Mouse (Mus musculus): ENCODE results near the gene Dnajc21. TPM values are rescaled to one million over a fixed set of nuclear protein-coding genes. Genes with fewer than 3 reads are reported as not detected.

Dnajc21 gene
- total RNA-seq, 1 experiment from 2014 or later, result 53.5 TPM

DNA sequence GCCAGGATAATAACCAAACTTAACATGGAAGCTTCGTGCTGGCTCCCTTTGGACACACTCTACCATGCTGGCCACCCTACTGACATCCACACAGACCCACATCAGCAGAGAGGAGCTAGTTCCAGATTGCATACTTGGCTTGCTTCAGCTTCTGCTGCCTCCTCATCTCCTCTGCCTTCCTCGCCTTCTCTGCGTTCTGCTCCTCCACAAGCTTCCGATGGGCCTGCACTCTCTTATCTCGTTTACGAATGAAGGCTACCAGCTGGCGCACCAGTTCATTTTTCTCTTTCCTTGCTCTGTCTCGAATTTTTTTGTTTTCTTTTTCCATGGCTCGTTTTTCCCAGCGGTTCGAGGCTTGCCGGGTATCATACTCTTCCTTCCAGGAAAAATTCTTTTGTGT lies 9.3 kb downstream of the Dnajc21 start:
- ATAC-seq (replicated peaks in 1 of 2; ENCODE audit: insufficient read depth in 1 of 2, low FRiP score in 2 of 2, low TSS enrichment in 1 of 2, low read depth in 1 of 2, poor library complexity in 2 of 2, severe bottlenecking in 2 of 2), result no peak

DNA sequence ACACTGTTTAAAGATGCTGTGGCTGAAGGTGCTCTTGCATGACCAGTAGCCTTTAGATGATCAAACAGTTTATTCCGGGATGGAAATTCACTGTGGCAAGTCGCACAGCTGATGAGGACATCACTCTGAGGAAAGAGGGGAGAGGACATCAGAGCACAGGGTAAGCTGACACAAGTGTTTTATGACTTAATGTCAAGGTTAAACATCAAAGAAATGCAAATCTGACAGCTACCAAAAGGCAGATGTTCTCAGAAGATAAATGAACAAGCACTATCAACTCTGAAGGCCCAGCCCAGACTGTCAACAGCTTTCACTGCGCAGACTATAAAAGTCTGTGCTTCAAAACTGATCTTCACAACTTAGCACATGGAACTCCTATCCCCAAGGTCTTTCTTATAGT lies 23.2 kb downstream of the Dnajc21 start:
- no peak for ATAC-seq (replicated peaks in 1 of 2; ENCODE audit: insufficient read depth in 1 of 2, low FRiP score in 2 of 2, low TSS enrichment in 1 of 2, low read depth in 1 of 2, poor library complexity in 2 of 2, severe bottlenecking in 2 of 2)

DNA sequence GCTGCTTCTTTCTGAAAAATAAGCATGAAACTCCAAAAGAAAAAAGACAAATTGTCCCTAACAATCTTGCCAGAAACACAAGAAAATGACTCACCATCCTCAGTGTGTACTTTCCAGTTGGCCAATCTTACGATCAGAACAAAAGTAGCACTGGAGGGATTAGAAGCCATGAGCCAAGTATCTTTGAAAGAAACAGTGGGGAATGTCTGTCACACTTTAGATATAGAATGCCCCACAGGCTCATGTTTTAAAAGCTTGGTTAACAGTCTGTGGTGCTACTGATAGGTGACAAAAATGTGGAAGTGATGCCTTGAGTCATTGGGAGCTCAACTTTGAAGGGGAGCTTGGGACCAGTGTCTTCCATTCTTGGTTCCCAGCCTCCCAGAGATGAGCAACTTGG lies 28.0 kb downstream of the Dnajc21 start:
- no peak for ATAC-seq (replicated peaks in 1 of 2; ENCODE audit: insufficient read depth in 1 of 2, low FRiP score in 2 of 2, low TSS enrichment in 1 of 2, low read depth in 1 of 2, poor library complexity in 2 of 2, severe bottlenecking in 2 of 2)

DNA sequence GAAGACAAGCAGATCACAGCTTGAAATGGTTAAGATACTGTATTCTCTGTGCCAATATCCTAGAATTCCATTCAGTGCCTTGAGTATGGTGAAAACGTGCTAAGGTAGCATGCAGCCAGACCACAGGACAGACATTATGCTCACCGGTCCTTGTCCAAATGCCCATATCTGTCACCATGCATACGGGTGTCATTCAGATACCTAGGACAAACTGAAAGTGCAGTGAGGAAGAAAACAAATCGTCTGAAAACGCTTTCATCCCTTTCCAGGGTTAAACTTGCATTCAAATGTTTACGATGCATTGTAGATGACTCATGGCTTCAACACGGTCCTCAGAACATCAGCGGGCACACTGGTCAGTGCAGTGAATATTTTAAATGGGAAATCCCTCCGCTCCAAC lies 28.8 kb downstream of the Dnajc21 start:
- no peak for ATAC-seq (replicated peaks in 1 of 2; ENCODE audit: insufficient read depth in 1 of 2, low FRiP score in 2 of 2, low TSS enrichment in 1 of 2, low read depth in 1 of 2, poor library complexity in 2 of 2, severe bottlenecking in 2 of 2)

DNA sequence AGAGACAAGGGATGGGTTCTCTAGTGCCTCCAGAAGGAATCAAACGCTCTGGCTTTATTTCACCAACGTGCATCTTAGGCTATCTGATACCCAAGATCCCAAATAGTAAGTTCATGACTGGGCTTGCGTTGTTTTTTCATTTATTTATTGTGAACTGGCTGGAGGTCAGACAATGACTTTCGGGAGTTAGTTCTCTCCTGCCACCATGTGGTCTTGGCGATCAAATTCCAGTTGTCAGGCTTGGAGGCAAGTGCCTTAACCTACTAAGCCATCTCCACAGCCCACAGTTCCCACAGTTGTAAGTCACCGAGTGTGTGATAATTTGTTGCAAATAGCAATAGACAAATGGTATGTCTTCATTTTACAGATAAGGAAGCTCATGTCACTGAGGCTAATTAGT lies 30.4 kb downstream of the Dnajc21 start:
- no peak for ATAC-seq (replicated peaks in 1 of 2; ENCODE audit: insufficient read depth in 1 of 2, low FRiP score in 2 of 2, low TSS enrichment in 1 of 2, low read depth in 1 of 2, poor library complexity in 2 of 2, severe bottlenecking in 2 of 2)

DNA sequence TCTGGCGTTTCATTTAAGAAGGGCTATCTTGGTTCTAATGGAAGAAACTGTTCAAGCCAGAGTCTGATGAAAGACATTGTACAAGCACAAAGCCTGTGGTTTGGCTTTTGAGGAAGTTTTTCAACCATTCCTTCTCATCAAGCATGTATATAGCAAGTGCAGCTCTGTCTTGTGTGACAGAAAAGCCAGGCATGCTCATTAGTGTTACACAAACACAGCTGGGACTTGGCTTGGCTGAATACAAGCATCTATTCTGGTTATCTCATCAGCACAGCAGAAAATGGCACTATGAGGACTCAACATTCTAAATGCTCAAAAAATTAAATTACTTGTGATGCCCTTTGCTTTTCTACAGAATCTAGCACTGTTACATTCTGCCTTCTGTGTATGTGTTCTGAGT lies 33.4 kb downstream of the Dnajc21 start:
- no peak for ATAC-seq (replicated peaks in 1 of 2; ENCODE audit: insufficient read depth in 1 of 2, low FRiP score in 2 of 2, low TSS enrichment in 1 of 2, low read depth in 1 of 2, poor library complexity in 2 of 2, severe bottlenecking in 2 of 2)

DNA sequence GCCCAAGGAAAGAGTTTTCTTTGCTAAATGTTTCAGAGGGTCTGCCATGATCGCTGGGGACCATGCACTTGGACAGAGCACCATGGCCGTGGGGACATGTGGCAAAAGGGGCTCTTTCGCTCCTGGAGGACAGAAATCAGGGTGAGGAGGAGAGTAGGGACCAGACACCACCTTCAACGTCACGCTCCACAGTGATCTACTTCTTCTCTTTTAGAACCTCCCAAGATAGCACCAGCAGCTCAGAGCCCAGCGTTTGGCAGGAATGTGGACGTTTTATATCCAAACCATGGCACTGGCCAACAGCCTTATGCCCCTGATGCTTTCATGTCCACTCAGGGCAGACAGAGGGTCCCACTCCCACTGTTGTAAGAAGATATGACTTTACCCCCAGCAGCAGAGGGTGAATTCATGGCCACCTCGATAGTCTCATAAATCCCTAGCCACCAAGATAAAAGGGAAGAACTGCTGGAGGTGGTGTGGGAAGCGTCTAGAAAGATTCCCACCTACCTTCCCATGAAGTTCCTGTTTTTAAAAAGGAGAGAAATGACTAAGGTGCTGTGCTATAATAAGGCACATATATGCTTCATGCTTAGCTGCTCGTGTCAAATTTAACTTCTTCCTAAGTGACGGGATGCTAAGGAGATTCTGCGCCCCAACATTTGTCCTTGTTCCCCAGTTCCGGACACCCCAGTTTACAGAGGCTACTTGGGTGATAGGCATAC lies 43.6 kb downstream of the Dnajc21 start:
- ATAC-seq (replicated peaks in 1 of 2; ENCODE audit: insufficient read depth in 1 of 2, low FRiP score in 2 of 2, low TSS enrichment in 1 of 2, low read depth in 1 of 2, poor library complexity in 2 of 2, severe bottlenecking in 2 of 2), result no peak

DNA sequence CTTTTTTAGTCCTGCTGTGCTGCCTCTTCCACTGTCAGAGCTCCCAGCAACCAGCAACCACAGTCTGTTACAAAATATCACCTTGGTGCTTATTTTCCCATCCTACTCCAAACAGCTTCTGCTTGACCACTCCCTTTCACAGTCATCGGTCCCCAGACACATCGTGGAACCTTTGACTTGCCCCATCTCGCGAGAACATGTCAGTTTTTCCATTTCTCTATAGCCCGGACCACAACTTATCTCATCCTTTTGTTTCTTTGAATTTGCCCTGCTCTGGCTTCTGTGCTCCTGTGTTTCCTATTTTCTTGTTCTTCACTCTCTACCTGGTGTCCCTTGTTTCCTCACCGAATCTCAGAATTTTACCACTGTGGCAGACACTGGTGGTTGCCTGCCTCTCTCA lies 44.2 kb downstream of the Dnajc21 start:
- no peak for ATAC-seq (replicated peaks in 1 of 2; ENCODE audit: insufficient read depth in 1 of 2, low FRiP score in 2 of 2, low TSS enrichment in 1 of 2, low read depth in 1 of 2, poor library complexity in 2 of 2, severe bottlenecking in 2 of 2)

DNA sequence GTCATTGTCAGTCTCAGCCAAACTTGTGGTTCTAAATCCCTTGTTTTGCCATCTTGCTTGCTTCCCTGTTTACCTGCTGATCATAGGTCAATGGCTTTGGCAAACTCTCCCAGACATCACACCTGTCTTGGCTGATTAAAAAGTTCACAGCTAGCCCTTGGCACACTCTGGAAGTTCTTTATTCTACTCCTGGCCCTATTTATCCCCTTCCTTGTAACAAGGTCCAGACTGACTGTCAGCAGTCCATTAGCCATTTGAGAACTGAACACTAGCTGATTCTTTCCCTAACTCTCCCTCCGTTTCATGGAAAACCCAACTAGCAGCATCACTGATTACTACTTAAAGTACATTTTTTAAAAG lies 48.6 kb downstream of the Dnajc21 start:
- no peak for ATAC-seq (replicated peaks in 1 of 2; ENCODE audit: insufficient read depth in 1 of 2, low FRiP score in 2 of 2, low TSS enrichment in 1 of 2, low read depth in 1 of 2, poor library complexity in 2 of 2, severe bottlenecking in 2 of 2)

DNA sequence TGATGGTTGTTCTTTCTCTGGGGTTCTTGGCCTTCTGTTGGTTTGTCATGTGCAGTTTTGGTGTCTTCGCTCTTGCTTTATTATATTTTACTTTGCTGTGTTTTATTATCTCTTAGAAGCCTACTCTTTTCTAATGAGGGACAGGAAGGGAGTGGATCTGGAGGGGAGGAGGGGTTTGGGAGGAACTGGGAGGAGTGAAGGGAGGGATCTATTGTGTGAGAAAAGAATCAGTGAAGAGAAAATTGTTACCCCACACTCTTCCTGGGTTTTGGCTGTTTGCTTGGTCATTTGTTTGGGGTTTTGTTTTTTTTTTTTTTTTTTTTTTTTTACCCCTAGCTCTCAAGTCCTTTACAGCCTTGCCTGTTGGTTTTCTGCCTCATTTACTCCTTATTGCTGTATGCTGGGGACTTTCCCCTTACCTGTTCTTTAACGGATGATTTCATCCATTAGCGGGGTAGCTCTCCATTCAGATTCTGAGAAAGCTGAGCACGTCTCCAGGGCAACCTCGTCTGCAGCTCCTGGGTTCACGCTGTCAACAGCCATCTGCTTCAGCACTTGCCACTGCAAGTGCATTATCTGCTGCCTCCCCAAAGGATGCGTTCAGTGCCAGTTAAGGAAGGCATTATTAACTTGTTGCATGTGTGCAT lies 49.1 kb downstream of the Dnajc21 start:
- no peak for ATAC-seq (replicated peaks in 1 of 2; ENCODE audit: insufficient read depth in 1 of 2, low FRiP score in 2 of 2, low TSS enrichment in 1 of 2, low read depth in 1 of 2, poor library complexity in 2 of 2, severe bottlenecking in 2 of 2)

DNA sequence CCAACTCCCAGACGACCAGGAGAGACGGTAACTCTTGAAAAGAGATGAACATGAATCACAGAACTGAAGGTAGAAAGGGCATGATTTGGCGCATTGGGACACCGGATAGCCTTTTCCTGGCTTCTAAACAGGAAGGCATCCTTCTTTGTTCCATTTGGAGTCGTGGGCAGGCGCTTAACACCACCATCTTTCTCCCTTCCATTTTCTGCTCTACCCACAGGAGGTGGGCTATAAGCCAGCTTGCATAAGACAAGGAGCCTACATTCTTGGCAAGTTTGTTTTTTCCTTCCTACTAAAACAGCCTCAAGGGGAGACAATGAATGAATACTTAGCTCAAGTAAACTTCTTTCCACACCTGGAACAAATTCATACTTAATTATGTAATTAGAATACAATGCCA lies 56.7 kb downstream of the Dnajc21 start:
- no peak for ATAC-seq (replicated peaks in 1 of 2; ENCODE audit: insufficient read depth in 1 of 2, low FRiP score in 2 of 2, low TSS enrichment in 1 of 2, low read depth in 1 of 2, poor library complexity in 2 of 2, severe bottlenecking in 2 of 2)

DNA sequence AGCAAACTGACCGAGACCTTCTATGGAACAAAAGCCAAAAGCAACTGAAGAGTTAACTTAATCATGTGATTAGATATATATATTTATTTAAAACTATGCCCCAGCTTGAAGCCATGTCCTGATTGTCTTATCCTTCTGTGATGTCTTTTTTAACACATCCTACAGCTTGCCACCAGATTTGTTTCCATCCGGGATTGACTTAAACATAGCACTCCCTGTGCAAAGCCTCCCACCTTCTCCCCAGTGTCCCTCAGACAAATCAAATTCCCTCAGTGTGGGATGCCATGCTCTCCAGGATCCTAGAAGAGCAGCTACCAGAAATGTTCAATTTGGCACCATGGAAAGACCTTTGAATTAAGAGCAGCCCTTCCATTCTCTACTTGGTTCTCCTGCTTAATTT lies 59.4 kb downstream of the Dnajc21 start:
- no peak for ATAC-seq (replicated peaks in 1 of 2; ENCODE audit: insufficient read depth in 1 of 2, low FRiP score in 2 of 2, low TSS enrichment in 1 of 2, low read depth in 1 of 2, poor library complexity in 2 of 2, severe bottlenecking in 2 of 2)

DNA sequence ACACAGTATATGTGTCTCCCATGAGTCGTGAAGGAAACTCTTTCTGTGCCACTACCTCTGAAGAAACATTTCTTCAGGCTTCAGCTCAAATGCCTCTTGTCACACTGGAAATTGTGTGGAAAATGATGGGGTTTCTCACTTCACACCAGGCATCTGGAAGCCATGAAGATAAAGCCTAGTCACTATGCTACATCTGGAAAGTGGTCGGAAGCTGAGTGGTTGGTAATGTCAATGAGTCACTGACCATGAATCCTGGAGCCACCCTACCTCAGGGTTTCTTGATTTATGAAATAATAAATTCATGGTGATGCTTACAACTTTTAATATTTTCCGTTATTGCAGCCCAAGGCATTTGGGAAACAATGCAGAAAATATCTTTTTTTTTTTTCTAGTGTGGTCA lies 60.5 kb downstream of the Dnajc21 start:
- no peak for ATAC-seq (replicated peaks in 1 of 2; ENCODE audit: insufficient read depth in 1 of 2, low FRiP score in 2 of 2, low TSS enrichment in 1 of 2, low read depth in 1 of 2, poor library complexity in 2 of 2, severe bottlenecking in 2 of 2)

DNA sequence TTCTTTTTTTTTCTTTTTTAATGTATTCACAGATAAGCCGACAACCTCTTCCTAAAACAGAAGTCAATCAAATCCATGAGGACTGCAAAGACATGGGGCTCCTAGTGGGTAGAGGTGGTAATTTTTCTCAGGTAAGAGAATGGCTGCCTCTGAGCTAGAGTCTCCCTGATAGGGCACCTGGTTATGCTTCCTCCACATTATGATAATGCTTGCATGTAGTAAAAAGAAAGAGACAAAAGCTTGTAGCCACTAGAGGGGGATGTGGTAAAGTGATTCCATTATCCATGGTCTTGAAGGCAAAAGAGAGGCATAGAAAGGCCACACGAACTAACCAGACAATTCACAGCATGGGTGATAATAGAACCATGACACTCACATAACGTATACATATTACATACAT lies 69.9 kb downstream of the Dnajc21 start:
- no peak for ATAC-seq (replicated peaks in 1 of 2; ENCODE audit: insufficient read depth in 1 of 2, low FRiP score in 2 of 2, low TSS enrichment in 1 of 2, low read depth in 1 of 2, poor library complexity in 2 of 2, severe bottlenecking in 2 of 2)

DNA sequence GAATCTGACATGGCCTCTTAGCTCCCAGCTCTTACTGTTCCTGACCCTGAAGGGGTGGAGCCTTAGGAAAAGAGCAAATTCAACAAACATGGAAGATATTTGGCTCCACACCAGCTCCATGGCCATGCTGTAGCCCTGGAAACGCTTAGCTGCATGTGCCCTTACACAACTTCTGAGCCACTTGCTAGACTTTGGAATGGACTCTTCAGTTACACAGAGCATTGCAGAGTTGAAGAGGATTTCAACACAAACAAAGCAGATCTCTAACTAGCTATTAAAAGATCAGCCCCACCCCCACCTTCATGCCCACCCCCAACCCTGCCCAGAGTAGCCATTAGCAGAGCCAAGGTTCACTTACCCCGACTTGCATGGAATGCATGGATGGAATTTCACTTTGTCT lies 70.5 kb downstream of the Dnajc21 start:
- ATAC-seq (replicated peaks in 1 of 2; ENCODE audit: insufficient read depth in 1 of 2, low FRiP score in 2 of 2, low TSS enrichment in 1 of 2, low read depth in 1 of 2, poor library complexity in 2 of 2, severe bottlenecking in 2 of 2), result no peak

Other genes with a start within 250 kb of the Dnajc21 start
- not detected in 2 replicates for gene Gm21973, start 145.1 kb downstream of the Dnajc21 start, total RNA-seq (2017)
- not detected in 2 replicates for gene Agxt2, start 112.0 kb downstream of the Dnajc21 start, total RNA-seq (2017)
- 29.8 and 38.9 TPM in 2 replicates for gene Brix1, start 15.4 kb upstream of the Dnajc21 start, total RNA-seq (2017)
- 18.9 and 22.8 TPM in 2 replicates for gene Rad1, start 15.5 kb upstream of the Dnajc21 start, total RNA-seq (2017)
- not detected in 2 replicates for gene Ttc23l, start 88.2 kb upstream of the Dnajc21 start, total RNA-seq (2017)
- gene Rai14, start 244.1 kb upstream of the Dnajc21 start, total RNA-seq (2017), result 20.3 and 22.8 TPM in 2 replicates